ENCODE assay signal across 10 mouse cellular contexts in genomic region chr13:16968995-16969394, GRCm38 (mm10).
"Had no signal": no experiment of that assay in that cellular context is flagged by ENCODE, and none has a peak within 500 bp of the region (broad histone marks: within the 10 kb centered on the region; RNA-seq: fewer than 3 reads in every experiment).

No protein-coding gene starts in this region.

- H3K4me2 ChIP-seq: kidney, embryonic 15.5 days; limb, embryonic 12.5 days; liver, embryonic 13.5 days; midbrain, embryonic 13.5 days had no signal

- H3K9ac ChIP-seq: kidney, embryonic 15.5 days; limb, embryonic 12.5 days; liver, embryonic 13.5 days; liver, postnatal 0 days; midbrain, embryonic 13.5 days had no signal

- DNase-seq: kidney, adult 2 months; kidney, postnatal 14 days; liver; liver, embryonic 13.5 days; liver, postnatal 0 days; lung, postnatal 14 days had no signal

- H3K4me1 ChIP-seq: kidney, embryonic 15.5 days; limb, embryonic 12.5 days; liver, embryonic 13.5 days; midbrain, embryonic 13.5 days had no signal

- H3K36me3 ChIP-seq: kidney, embryonic 15.5 days; limb, embryonic 12.5 days; liver, embryonic 13.5 days; midbrain, embryonic 13.5 days had no signal

- H3K27me3 ChIP-seq: kidney, embryonic 15.5 days; limb, embryonic 12.5 days; liver, embryonic 13.5 days; midbrain, embryonic 13.5 days had no signal

- ATAC-seq: intestine, embryonic 16.5 days; liver, postnatal 0 days; midbrain, embryonic 13.5 days had no signal

- H3K4me3 ChIP-seq: kidney, embryonic 15.5 days; limb, embryonic 12.5 days; liver, embryonic 13.5 days; midbrain, embryonic 13.5 days had no signal

- H3K27ac ChIP-seq: kidney, embryonic 15.5 days; limb, embryonic 12.5 days; liver, embryonic 13.5 days; midbrain, embryonic 13.5 days had no signal

- H3K9me3 ChIP-seq: kidney, embryonic 15.5 days; limb, embryonic 12.5 days; liver, embryonic 13.5 days; midbrain, embryonic 13.5 days had no signal
